Mouse (Mus musculus) stomach, postnatal 0 days (tissue): ENCODE measurements around the gene Dohh.

Experiments used
- CTCF ChIP-seq: IDR thresholded peaks from 2 replicates; pipeline ENCODE4 v1.5.1; 2016; ENCODE audit warnings: antibody characterized with exemption, low read depth, mild to moderate bottlenecking, moderate library complexity
- EP300 ChIP-seq: optimal IDR thresholded peaks from 2 replicates; pipeline ENCODE3; 2016; ENCODE audit warnings: antibody characterized with exemption

DNA sequence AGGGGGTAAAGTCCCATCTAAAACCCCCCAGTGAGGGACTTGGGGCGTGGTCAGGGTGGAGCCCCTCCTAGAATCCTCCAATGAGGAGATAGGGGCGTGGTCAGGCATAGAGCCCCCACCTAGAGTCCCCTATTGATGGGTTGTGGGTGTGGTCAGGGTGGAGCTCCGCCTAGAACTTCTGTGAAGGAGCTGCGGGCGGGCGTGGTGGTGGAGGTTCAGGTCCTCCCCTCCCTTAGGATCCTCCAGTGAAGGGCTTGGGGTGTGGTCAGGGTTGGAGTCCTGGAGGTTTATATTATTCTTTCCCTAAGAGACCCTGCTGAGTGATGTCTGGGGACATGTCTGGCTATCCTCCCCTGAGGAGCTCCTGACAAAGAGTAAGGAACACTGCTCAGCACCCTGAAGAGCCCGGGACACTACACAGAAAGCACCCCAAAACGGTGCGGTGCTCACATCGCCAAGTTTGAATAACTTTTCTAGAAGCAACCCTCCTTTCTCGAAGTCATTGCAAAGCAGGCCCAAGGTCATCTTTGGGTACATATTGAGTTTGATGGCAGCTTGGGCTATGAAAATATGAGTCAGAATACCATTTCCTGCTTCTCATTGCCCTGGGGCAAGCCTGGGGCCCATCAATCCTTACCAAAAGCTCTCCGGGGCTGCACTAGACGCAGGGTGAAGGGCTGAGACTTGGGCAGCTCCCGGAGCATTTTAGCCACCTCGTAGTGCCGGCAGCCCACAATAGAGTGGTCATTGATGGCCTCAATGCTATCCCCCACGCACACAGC lies 43.5 kb upstream of the Dohh start:
- TF ChIP-seq CTCF (no peak), EP300 (no peak)
